Mouse (Mus musculus) common myeloid progenitor, adult 5-6 weeks (primary cell): ENCODE measurements around the gene Arf3. TPM values are rescaled to one million over a fixed set of nuclear protein-coding genes. Genes with fewer than 3 reads are reported as not detected.
"Not testable (repeated sequence)": the region's sequence is repeated elsewhere in the genome, so short reads cannot be mapped to it uniquely, and the experiment has no call there.

Source experiments
- ATAC-seq: replicated peaks from 2 replicates; pipeline ENCODE4 v1.8.0; 2016; ENCODE audit warnings: low read depth, mild to moderate bottlenecking, moderate TSS enrichment, inconsistent platforms; ENCODE audit not compliant: poor library complexity, severe bottlenecking
- total RNA-seq: library from RNA; stranded (forward); fragments of 200-1000, 187-1606 nt; gene quantifications from 2 replicates; pipeline ENCODE4 v1.2.3, GENCODE M21; 2017

The Arf3 gene
- total RNA-seq, 1 experiment from 2014 or later = 32.8 TPM

DNA sequence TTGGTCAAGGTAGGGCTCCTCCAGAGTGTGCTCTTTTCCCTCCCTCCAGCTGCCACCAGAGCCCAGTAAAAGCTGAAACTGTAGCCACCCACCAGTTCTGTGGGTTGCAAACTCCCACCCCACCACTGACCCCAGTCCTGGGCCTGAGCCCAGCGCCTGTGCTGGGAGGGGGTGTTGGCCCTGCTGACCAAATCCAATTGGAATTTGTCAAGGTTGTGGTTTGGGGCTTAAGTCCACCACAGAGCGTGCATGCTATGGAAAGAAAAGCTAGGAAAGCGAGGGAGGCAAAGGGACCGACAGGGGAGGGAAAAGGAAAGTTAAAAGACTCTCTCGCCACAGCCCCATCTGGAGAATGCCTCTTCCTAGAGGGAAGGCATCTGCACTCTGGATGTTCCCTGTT is 5.2 kb upstream of the Arf3 start:
- no peak for ATAC-seq

DNA sequence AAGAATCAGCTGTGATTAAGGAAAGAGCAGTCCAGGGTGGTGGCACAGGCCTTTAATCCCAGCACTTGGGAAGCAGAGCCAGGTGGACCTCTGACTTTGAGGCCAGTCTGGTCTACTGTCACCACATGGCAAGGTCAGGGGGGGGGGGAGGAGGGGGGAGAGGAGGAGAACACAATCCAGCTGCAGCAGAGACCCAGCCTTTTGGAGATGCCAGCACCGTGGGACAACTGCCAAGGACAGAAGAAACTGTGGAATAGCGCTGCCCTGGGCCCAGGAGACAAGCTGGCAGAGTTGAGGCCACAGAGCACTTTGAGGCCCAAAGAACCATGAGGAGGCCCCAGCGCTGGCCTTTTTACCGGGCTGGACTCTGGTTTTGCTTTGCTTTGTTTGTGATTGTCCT is 2.9 kb upstream of the Arf3 start:
- ATAC-seq = no peak

DNA sequence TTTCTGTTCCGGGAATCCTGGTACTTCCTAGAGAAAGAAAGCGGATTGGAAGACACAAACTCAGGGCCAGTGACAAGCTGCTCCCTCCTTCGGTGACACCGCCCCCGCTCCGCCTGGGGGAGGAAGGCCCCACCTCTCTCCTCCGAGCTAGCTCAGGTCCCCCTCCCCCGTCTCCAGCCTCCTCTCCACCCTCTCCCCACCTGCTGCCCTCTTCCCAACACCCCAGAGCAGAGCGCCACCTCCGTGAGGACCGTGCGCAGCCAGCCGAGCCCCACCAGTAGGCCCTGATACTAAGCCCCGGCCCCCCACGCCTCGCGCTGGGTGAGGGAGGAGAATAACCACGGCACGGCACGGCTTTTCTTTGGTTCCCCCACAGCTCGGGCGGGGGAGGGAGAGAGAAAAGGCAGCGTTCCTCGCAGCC is 803 bp downstream of the Arf3 start:
- ATAC-seq = peak; percentile 64

DNA sequence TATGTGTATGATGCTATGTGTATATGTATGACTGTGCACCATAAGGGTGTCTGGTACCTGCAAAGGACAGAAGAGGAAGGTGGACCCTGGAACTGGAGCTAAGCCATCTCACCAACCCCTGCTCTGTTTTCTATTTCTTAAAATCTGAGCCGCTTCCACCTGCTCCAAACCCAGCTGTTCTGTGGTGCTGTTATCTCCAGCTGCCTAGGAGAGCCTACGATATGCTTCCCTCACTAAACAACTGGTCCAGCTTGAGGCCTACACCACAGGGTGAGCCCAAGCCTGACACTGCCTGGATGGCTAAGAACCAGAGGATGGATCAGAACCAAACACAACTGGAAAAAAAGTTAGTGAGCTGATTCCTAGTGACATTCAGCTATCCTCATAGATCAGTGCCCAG is 8.9 kb downstream of the Arf3 start:
- no peak for ATAC-seq

DNA sequence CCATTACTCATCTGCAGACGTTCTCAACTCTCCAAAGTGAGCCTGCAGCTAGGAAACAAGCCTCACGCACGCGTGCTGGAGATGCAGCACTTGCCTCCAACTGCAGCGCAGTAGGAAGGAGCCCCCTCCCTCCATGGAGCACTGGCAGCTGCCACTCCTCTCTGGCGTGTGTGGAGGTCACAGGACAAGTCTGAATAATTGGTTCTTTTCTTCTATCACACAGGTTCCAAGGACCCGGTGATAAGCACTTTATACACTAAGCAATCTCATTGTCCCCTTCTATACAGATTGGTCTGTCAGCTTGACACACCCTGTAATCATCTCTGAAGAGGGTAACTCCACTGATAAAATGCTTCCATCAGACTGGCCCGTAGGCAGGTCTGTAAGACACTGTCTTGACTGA is 10.0 kb downstream of the Arf3 start:
- no peak for ATAC-seq

DNA sequence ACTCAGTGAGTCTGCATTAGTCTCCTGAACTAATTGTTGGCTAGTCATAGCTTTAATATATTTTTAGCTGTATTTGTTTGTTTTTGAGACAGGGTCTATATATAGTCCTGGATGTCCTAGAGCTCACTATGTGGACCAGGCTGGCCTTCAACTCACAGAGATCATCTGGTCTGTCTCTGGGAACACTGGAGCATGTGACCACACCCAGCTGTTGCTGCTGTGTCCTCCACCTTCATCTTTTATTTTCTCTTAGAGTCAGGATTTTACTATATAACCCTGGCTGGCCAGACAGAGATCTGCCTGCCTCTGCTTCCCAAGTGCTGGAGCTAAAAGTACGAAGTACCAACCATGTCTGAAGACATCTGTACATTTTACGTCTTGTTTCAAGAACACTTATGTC is 13.9 kb downstream of the Arf3 start:
- no peak for ATAC-seq

DNA sequence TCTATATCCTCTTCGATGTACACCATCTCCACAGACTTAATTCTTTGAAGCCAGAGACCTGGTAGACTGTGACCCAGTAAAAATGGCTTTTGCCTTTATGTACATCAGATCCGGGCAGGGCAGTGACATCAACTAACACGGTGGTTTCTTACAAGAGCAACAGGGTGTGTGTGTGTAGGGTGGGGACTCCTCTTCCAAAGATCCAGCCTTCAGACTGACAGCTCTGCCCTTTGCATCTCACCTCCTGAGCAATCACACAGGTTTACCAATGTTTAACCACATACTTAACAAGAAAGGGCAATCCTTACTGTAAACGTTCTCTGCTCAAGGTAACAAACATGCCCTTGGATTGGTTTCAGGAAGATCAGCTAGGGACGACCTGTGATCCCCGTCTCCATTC is 15.7 kb downstream of the Arf3 start:
- ATAC-seq = no peak

DNA sequence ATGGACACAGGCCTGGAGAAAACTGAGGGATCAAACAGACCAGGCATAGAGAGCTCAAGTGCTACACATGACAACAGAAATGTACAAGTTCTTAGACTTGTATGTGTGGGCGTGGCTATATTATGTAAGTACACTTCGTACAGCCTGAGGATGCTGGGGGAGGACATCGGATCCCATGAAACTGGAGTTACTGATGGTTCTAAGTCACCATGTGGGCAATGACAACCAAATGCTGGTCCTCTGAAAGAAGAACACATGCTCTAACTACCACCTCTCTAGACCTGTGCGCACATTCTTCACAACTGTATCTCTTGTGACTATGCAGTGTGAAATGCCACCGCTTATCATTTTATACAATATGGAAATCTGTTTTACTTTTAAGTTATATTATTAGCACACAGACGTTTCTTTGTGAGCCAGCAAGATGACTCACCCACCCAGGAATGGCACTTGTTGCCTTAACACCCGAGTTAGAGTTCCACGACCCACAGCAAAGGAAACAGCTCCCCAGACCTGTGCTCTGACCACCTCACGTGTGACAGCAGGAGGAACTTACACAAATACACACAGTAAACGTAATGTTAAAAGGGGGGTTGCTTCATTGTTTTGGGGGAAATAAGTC is 16.6 kb downstream of the Arf3 start:
- ATAC-seq = no peak

DNA sequence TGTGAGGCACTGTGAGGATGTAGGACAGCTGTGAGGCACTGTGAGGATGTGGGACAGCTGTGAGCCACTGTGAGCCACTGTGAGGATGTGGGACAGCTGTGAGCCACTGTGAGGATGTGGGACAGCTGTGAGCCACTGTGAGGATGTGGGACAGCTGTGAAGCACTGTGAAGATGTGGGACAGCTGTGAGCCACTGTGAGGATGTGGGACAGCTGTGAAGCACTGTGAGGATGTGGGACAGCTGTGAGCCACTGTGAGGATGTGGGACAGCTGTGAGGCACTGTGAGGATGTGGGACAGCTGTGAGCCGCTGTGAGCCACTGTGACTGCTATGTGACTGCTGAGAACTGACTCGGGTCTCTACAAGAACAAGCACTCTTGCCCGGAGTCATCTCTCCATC is 19.2 kb downstream of the Arf3 start:
- not testable (repeated sequence) for ATAC-seq

DNA sequence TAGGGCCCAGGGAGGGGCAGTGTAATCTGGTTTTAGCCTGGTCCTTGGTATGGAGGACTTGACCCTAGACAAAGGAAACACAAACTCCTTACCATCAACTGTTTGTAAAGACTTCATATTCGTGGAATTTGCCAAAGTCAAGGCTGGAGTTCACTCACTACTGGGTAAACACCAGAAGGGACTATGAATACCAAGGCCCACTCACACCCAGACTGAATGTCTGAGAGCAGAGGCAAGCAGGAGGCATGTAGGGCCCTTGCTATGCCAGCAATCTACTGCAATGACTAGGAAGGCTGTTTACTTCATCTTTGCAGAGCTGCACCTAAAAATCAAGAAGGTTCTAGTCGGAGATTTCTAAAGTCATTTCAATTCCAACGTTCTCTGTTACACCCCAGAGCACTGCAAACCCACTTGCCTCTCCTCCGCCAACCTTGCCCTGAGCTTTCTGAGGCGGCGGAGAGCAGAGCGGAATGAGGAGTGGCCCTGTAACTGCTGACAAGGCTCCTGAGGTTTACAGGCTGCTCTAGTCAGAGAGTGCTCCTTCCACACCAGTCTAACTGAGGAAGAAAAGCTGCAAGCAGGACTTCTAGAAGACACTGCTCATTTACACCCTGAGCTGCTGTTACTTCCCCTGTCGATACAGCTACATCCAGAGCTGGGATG is 20.1 kb downstream of the Arf3 start:
- no peak for ATAC-seq

DNA sequence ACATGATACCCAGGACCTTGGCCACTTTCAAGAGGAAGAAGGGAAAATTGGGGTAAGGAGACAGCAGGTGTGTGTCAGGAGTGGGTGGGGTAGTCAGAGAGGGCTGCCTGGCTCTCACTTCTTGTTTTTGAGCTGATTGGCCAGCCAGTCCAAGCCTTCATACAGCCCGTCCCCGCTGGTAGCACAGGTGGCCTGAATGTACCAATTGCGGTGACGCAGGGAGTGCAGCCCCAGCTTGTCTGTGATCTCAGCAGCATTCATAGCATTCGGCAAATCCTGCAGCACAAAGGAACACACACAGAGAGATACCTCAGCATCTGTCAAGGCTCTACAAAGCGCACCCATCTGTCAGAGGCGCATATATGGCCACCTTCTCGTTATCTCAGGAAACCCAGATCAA is 22.8 kb downstream of the Arf3 start:
- no peak for ATAC-seq

DNA sequence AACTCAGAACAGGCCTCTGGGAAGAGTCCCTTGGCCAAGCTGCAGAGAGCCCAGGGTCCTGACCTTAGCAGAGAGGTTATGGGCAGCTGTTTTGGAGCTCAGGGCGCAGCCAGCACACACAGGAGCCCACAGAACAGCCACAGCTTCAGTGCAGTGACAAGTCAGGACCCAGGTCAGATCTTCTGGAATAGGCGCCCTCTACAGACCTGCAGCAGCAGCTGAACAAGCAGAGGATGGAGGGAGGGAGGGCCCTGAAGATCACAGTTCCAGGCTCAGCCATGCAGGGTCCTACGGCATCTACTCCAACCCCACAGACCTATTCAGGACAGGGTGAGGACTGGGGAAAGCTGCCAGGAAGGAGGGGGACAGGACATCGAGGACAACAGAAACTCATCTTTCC is 24.2 kb downstream of the Arf3 start:
- 0 out of 2 replicates have a peak, but pooled peaks have one; percentile 36 for ATAC-seq

DNA sequence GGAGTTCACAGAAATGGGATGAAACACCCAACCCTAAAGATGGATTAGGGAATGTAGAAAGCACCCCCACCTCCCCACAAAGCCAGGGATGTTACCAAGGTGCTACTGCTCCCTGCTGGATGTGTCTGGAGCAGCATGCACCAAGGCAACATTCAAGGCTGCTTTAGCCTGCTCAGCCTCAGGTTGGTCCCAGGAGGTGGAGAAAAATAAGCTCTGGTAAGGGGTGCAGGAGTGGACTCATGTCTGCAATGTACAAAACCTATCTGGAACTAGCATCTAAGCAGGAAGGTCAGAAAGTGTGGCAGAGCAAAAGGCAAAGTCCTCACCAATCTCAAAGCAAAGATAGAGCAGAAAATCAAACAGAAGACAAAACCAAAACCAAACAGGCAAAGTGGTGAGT is 25.1 kb downstream of the Arf3 start:
- ATAC-seq = 0 out of 2 replicates have a peak, but pooled peaks have one; percentile 29

DNA sequence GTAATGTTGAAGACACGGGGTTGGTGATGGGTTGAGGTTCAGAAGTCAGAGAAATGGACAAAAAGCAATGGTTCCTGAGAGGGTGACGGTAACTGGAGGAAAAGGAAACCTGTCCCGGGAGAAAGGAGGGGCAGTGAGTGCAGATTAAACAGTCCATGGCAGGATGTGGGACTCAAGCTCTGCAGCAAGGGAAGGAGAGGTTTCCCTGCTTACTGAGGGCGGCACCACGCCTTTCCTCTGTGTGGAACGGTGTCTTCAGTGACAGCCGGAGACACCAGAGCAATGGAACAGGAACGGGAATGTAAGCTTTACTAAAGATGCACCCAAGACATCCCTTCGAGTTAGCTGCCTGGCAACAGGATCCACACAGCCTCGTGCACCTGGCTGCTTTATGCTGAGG is 26.5 kb downstream of the Arf3 start:
- ATAC-seq = no peak

DNA sequence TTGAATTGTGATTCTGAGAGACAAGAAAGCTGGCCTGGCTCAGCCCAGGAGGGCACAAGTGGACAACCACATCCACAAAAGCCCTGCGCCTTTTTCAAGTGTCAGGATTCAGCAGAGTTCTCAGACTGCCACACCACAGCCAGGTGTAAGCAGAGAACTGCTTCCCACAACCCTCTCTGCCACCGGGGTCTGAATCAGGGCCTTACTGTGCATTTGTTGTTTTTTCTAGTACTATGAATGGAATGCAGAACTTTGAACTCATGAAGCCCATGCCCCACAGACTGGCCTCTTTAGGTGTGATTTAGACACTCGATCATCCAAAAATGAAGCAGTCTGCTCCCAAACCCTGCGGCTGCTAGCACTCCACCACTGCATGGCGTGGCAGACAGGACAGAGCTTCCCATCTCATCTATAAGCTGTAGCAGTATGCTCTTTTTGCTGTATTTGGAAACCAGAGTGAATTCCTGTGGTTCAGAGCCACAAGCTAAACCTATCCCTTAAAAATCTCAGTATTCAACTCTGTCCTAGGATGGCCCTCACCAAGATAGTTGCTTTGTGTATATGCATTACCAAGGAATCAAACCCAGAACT is 28.9 kb downstream of the Arf3 start:
- ATAC-seq = no peak

DNA sequence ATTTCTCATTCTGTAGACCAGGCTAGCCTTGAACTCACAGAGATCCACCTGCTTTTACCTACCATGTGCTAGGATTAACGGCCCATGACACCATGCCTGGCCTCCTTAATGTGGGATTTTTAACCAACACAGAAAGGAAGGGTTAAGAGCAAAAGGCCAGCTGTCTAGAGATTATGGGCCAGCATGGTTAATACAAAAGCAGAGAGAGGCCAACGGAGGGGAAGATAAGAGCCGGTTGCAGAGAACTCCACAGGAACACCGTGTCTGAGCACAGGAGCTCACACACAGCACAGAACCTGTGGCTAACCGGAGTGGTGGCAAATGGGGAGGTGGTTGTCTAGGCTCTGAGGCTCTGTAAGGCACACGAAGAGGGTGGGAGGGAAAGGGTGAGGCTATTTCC is 29.6 kb downstream of the Arf3 start:
- ATAC-seq = no peak

DNA sequence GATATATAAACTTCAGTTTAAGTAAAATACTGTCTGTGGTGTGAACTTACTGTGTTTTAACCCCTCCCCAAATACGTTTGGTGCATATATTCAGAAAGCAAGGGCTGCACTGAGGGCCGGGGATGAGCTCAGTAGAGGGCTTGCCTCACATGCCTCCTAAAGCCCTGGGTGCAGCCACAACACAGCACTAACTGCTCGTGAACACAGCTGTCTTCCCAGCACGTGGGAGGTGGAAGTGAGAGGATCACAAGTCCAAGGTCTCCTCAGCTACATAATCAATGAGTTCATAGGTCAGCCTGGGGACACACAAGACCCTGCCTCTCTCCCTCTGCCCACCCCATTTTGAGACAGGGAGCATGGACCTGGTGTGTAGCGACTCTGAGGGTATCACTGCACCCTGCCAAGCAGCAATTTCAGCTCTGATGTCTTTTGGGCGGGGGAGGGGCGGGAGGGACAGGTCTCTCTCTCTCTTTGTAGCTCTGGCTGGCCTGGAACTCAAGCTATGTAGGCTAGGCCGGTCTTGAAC is 30.9 kb downstream of the Arf3 start:
- ATAC-seq = no peak

DNA sequence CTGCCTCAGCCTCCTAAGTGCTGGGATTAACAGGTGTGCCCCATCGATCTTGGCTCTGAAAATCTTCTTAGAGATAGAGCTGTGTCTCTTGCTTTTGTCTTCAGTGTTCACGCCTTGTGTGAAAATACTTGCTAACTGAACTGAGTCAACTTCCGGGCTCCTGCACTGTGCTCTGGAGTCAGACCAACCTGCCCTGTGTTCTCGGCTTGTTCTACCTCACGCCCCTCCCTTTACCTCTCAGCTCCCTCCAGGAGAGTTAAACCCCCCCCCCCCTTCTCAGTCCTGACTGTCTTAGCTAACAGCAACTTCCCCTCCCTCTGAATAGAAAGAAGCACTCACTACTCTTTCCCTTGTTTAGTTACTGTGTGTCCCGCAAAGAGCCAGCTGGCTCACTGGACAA is 32.2 kb downstream of the Arf3 start:
- no peak for ATAC-seq

DNA sequence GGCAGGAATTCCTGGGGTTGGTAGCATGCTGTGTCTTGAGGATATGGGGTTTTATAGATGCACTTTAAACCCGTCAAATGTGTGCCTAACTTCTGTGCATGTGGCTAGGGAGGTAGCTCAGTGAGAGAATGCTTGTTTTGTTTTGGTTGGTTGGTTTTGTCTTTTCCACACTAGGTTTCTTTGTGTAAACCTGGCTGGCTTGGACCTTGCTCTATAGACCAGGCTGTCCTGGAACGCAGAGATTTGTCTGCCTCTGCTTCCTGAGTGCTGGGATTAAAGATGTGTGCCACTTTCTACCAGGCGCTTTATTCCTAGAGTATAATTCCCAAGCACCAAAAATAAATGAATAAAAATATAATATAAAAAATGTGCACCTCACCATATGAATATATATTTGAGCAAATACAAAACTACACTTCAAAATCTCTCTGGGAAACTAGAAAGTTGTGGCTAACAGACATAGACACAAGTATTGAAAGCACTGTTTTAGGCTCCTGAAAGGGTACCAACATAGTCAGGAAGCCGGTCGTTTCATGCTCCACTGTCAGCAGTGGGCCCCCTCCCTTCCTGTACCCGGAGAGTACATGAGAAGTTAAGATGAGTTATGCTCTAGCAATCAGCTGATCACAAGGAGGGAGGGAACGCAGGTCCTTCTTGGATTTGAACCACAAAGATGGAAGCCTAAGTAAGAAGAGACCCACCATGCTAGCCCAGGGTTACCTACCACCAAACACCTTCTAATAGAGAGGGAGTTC is 33.0 kb downstream of the Arf3 start:
- ATAC-seq = no peak

DNA sequence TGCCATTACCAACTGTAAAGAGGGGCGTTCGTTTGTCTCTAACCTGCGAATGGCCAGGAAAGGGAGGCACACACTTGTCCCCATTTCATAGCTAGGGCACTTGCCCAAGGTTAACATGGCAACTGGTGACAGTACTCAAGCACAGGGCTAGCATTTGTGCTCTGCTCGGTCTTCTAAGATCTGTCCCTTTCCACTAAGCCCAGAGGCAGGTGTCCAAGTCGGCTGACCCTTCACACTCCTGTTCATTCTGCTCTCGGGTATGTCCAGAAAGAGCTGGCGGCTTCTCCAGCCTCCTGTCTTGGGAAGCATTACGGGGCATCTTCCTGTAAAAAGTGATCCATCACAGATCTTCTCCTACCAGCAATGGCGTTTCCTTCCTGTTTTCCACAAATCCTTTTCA is 34.6 kb downstream of the Arf3 start:
- ATAC-seq = no peak
